Mouse (Mus musculus) layer of hippocampus, adult 9-10 months (tissue): ENCODE data around the gene Efcab12.

ENCODE experiments used
- DNase-seq: peaks from one replicate; pipeline ENCODE4 v3.0.0; 2022; ENCODE audit warnings: low spot score

Gene Efcab12

GRCm38 (mm10) chr6:115791842-115792686 is 46.1 kb downstream of the Efcab12 start:
- no peak for DNase-seq

GRCm38 (mm10) chr6:115791016-115791415 is 47.2 kb downstream of the Efcab12 start:
- DNase-seq, result no peak

GRCm38 (mm10) chr6:115782781-115783180 is 55.4 kb downstream of the Efcab12 start:
- DNase-seq, result no peak

- DNase-seq, result no peak
Observed at GRCm38 (mm10) chr6:115776363-115776762, 61.8 kb downstream of the Efcab12 start.

GRCm38 (mm10) chr6:115775838-115776237 is 62.4 kb downstream of the Efcab12 start:
- DNase-seq, result no peak

GRCm38 (mm10) chr6:115774501-115774921 is 63.7 kb downstream of the Efcab12 start, which contains the start of gene Cand2:
TSS of gene Cand2 (plus strand) at chr6:115774538.
- DNase-seq, result no peak

- DNase-seq, result no peak
Observed at GRCm38 (mm10) chr6:115773966-115774413, 64.2 kb downstream of the Efcab12 start.

GRCm38 (mm10) chr6:115772604-115773003 is 65.6 kb downstream of the Efcab12 start:
- DNase-seq, result no peak

- no peak for DNase-seq
Observed at GRCm38 (mm10) chr6:115772201-115772600, 66.0 kb downstream of the Efcab12 start.

GRCm38 (mm10) chr6:115770852-115771251 is 67.4 kb downstream of the Efcab12 start:
- DNase-seq, result no peak

GRCm38 (mm10) chr6:115770059-115770670 is 68.0 kb downstream of the Efcab12 start:
- DNase-seq, result no peak

GRCm38 (mm10) chr6:115768207-115768606 is 70.0 kb downstream of the Efcab12 start:
- no peak for DNase-seq

GRCm38 (mm10) chr6:115767357-115767756 is 70.9 kb downstream of the Efcab12 start:
- no peak for DNase-seq

GRCm38 (mm10) chr6:115764179-115764578 is 74.0 kb downstream of the Efcab12 start:
- peak; percentile 13 for DNase-seq

GRCm38 (mm10) chr6:115761995-115762756 is 76.0 kb downstream of the Efcab12 start, which contains the start of gene Tmem40:
TSS of gene Tmem40 (minus strand) at chr6:115762410.
- no peak for DNase-seq

GRCm38 (mm10) chr6:115760982-115761381 is 77.2 kb downstream of the Efcab12 start:
- no peak for DNase-seq
